In genomic region chr9:71614643-71615042, GRCm38 (mm10) we compare ENCODE assay signal across 10 mouse cellular contexts. TPM values are rescaled to one million over a fixed set of nuclear protein-coding genes. Genes with fewer than 3 reads are reported as not detected.
DNase-seq lines count a peak whose midpoint lies in the region; ATAC-seq and TF ChIP-seq lines count a peak whose summit lies in the region.
"Had no signal": no experiment of that assay in that cellular context is flagged by ENCODE, and none has a peak within 500 bp of the region (broad histone marks: within the 10 kb centered on the region; RNA-seq: fewer than 3 reads in every experiment).

No protein-coding gene starts in this region.

- H3K36me3 ChIP-seq in intestine, postnatal 0 days (ENCODE audit: control insufficient read depth, insufficient read depth): no peaks in the 10 kb centered on the region
- no peaks in the 10 kb centered on the region for H3K36me3 ChIP-seq in intestine, embryonic 15.5 days
- H3K36me3 ChIP-seq in lung, embryonic 14.5 days (ENCODE audit: insufficient read depth): no peaks in the 10 kb centered on the region
- H3K36me3 ChIP-seq: lung, embryonic 15.5 days; stomach, embryonic 15.5 days had no signal

- H3K9ac ChIP-seq in intestine, postnatal 0 days (ENCODE audit: low read depth, low read length): no peak overlapping the region
- no peak overlapping the region for H3K9ac ChIP-seq in intestine, embryonic 15.5 days
- no peak overlapping the region for H3K9ac ChIP-seq in lung, embryonic 14.5 days
- H3K9ac ChIP-seq: lung, embryonic 15.5 days; stomach, embryonic 15.5 days had no signal

- no peaks in the 10 kb centered on the region for H3K9me3 ChIP-seq in intestine, postnatal 0 days (ENCODE audit: control insufficient read depth)
- H3K9me3 ChIP-seq in intestine, embryonic 15.5 days: no peaks in the 10 kb centered on the region
- H3K9me3 ChIP-seq in lung, embryonic 14.5 days (ENCODE audit: low read depth, low read length): no peaks in the 10 kb centered on the region
- H3K9me3 ChIP-seq: lung, embryonic 15.5 days; stomach, embryonic 15.5 days had no signal

- H3K4me2 ChIP-seq in intestine, postnatal 0 days (replicated peaks; ENCODE audit: low read depth): no peak overlapping the region
- no peak overlapping the region for H3K4me2 ChIP-seq in intestine, embryonic 15.5 days (replicated peaks)
- no peak overlapping the region for H3K4me2 ChIP-seq in lung, embryonic 14.5 days
- H3K4me2 ChIP-seq: lung, embryonic 15.5 days; stomach, embryonic 15.5 days had no signal

- no peaks in the 10 kb centered on the region for H3K27me3 ChIP-seq in intestine, postnatal 0 days (replicated peaks; ENCODE audit: control insufficient read depth, insufficient read depth, low read length)
- H3K27me3 ChIP-seq in intestine, embryonic 15.5 days (replicated peaks): no peaks in the 10 kb centered on the region
- H3K27me3 ChIP-seq in lung, embryonic 14.5 days (ENCODE audit: insufficient read depth, low read length): no peaks in the 10 kb centered on the region
- H3K27me3 ChIP-seq: lung, embryonic 15.5 days; stomach, embryonic 15.5 days had no signal

- DNase-seq in urinary bladder, postnatal 25 days (ENCODE audit: low spot score): peak; percentile 59
- DNase-seq in urinary bladder, postnatal 10 days (ENCODE audit: low spot score): no peak
- DNase-seq in lung, embryonic 14.5 days: peak; percentile 75
- DNase-seq in frontal cortex, postnatal 25 days (ENCODE audit: low spot score in 2 of 2): no peak

- ATAC-seq in intestine, postnatal 0 days: no peak
- ATAC-seq in intestine, embryonic 15.5 days: no peak
- 0 out of 2 replicates have a peak, but pooled peaks have one; percentile 33 for ATAC-seq in common myeloid progenitor, adult 5-6 weeks (replicated peaks; ENCODE audit: low read depth, poor library complexity, severe bottlenecking)
- ATAC-seq in lung, embryonic 14.5 days (ENCODE audit: insufficient read depth): no peak
- ATAC-seq in monocyte, adult 5-6 weeks (replicated peaks; ENCODE audit: insufficient number of reproducible peaks, low FRiP score, low TSS enrichment, poor library complexity, severe bottlenecking): no peak

- no peaks in the 10 kb centered on the region for H3K4me1 ChIP-seq in intestine, postnatal 0 days (replicated peaks; ENCODE audit: control insufficient read depth, insufficient read depth, low read length)
- no peaks in the 10 kb centered on the region for H3K4me1 ChIP-seq in intestine, embryonic 15.5 days (replicated peaks)
- H3K4me1 ChIP-seq in lung, embryonic 14.5 days (ENCODE audit: insufficient read depth): no peaks in the 10 kb centered on the region
- H3K4me1 ChIP-seq: stomach, embryonic 15.5 days had no signal

- WGBS in intestine, postnatal 0 days: 29% methylated on average over 2 of the region's 2 CpGs
- 27% methylated on average over 2 of the region's 2 CpGs for WGBS in intestine, embryonic 15.5 days
- 21% methylated on average over 2 of the region's 2 CpGs for WGBS in lung, embryonic 14.5 days

- H3K27ac ChIP-seq in intestine, postnatal 0 days (ENCODE audit: low read depth, low read length): no peak overlapping the region
- H3K27ac ChIP-seq in intestine, embryonic 15.5 days: no peak overlapping the region
- no peak overlapping the region for H3K27ac ChIP-seq in lung, embryonic 14.5 days (ENCODE audit: low read depth)
- H3K27ac ChIP-seq: lung, embryonic 15.5 days; stomach, embryonic 15.5 days had no signal

- TF ChIP-seq CTCF in intestine, postnatal 0 days (IDR thresholded peaks at IDR 0.05; ENCODE audit: low read depth): peak; percentile 85
- peak; percentile 83 for TF ChIP-seq CTCF in lung, embryonic 14.5 days (IDR thresholded peaks at IDR 0.05; ENCODE audit: low read depth)

- no peak overlapping the region for H3K4me3 ChIP-seq in intestine, postnatal 0 days (ENCODE audit: low read depth, low read length)
- no peak overlapping the region for H3K4me3 ChIP-seq in intestine, embryonic 15.5 days (replicated peaks)
- no peak overlapping the region for H3K4me3 ChIP-seq in lung, embryonic 14.5 days (ENCODE audit: low read depth, low read length)
- H3K4me3 ChIP-seq: lung, embryonic 15.5 days; stomach, embryonic 15.5 days had no signal

RNA-seq across cellular contexts. Expression of gene Myzap, which starts 22.5 kb away (rescaled TPM):
- 9.7 and 12.0 TPM in 2 replicates for polyA plus RNA-seq in intestine, postnatal 0 days (2015; fragmentation: Nextera tagmentation; extraction: Ambion mirVana)
- 8.5 and 8.8 TPM in 2 replicates for polyA plus RNA-seq in intestine, embryonic 15.5 days (2015; fragmentation: Nextera tagmentation; extraction: Ambion mirVana)
- 0.27 TPM in 1 of 2 replicates, not detected in the other for total RNA-seq in common myeloid progenitor, adult 5-6 weeks (2017)
- 39.0 and 44.4 TPM in 2 replicates for polyA plus RNA-seq in lung, embryonic 14.5 days (2014; fragmentation: Nextera tagmentation; extraction: Ambion mirVana)
- total RNA-seq in monocyte, adult 5-6 weeks (2017): 4.8 to 11.3 TPM (median 6.2 TPM) in 3 replicates

Comparison
In these comparisons a context has a peak if more than half of its experiments do, and no peak if none do; other contexts are left out.
1. DNase-seq: peak in urinary bladder, postnatal 25 days (single experiment) and lung, embryonic 14.5 days (single experiment); none in urinary bladder, postnatal 10 days (single experiment) and frontal cortex, postnatal 25 days (0 of 2).